In genomic region chr6:28430795-28431537, GRCm38 (mm10) we compare ENCODE assay signal across 19 mouse cellular contexts. TPM values are rescaled to one million over a fixed set of nuclear protein-coding genes. Genes with fewer than 3 reads are reported as not detected.
A peak's percentile ranks its signal among the peaks of the same experiment; 100 is the strongest.
DNase-seq lines count a peak whose midpoint lies in the region; ATAC-seq lines count a peak whose summit lies in the region.
"Had no signal": no experiment of that assay in that cellular context is flagged by ENCODE, and none has a peak within 500 bp of the region (broad histone marks: within the 10 kb centered on the region; RNA-seq: fewer than 3 reads in every experiment).

No protein-coding gene starts in this region.

- WGBS in liver, embryonic 16.5 days (ENCODE audit: insufficient replicate concordance) = 58% methylated on average over 10 of the region's 10 CpGs

- ATAC-seq in liver, embryonic 16.5 days (ENCODE audit: low read depth) = peak; percentile 76
- peak; percentile 39; the same call in 1 of the 2 replicates for ATAC-seq in megakaryocyte progenitor cell, adult 5-6 weeks (replicated peaks; ENCODE audit: poor library complexity)
- ATAC-seq: midbrain, embryonic 15.5 days had no signal

- no peak overlapping the region for H3K9ac ChIP-seq in liver, embryonic 16.5 days (ENCODE audit: low read depth, low read length)
- H3K9ac ChIP-seq: heart, embryonic 13.5 days; hindbrain, embryonic 13.5 days; limb, embryonic 12.5 days; midbrain, embryonic 15.5 days; neural tube, embryonic 13.5 days had no signal

- peak overlapping the region; percentile 33; the same call in 1 of the 2 replicates for H3K4me3 ChIP-seq in liver, embryonic 16.5 days (ENCODE audit: low read depth, low read length)
- H3K4me3 ChIP-seq: gastrocnemius, adult 2 months; heart, embryonic 13.5 days; hindbrain, embryonic 13.5 days; limb, embryonic 12.5 days; midbrain, embryonic 15.5 days; neural tube, embryonic 13.5 days had no signal

- DNase-seq in lung, adult 18-20 months = peak; percentile 39 to 53
- no peak for DNase-seq in lung, postnatal 25 days (ENCODE audit: low spot score)
- DNase-seq in c-Kit-positive CD71-positive TER-119-positive erythroid progenitor cells, embryonic 14.5 days (ENCODE audit: low spot score) = peak; percentile 55
- no peak for DNase-seq in left cerebral cortex, postnatal 4 days
- DNase-seq in urinary bladder, postnatal 25 days (ENCODE audit: low spot score) = no peak
- no peak for DNase-seq in frontal cortex, postnatal 36 days (ENCODE audit: low spot score in 2 of 2)
- DNase-seq: adrenal gland, postnatal 14 days; B cell, adult 2 months; cerebellum, adult 11-12 months; gastrocnemius, adult 2 months had no signal

- H3K36me3 ChIP-seq in liver, embryonic 16.5 days (ENCODE audit: control insufficient read depth, insufficient read depth) = peaks cover 13% of the 10 kb centered on the region
- H3K36me3 ChIP-seq: midbrain, embryonic 15.5 days had no signal

- intact Hi-C loops in left cerebral cortex, postnatal 4 days (cut with DNase I) = no loop called here

- no peaks in the 10 kb centered on the region for H3K27me3 ChIP-seq in liver, embryonic 16.5 days (ENCODE audit: control insufficient read depth, insufficient read depth, low read depth, low read length)
- H3K27me3 ChIP-seq: heart, embryonic 13.5 days; hindbrain, embryonic 13.5 days; limb, embryonic 12.5 days; midbrain, embryonic 15.5 days; neural tube, embryonic 13.5 days had no signal

- H3K9me3 ChIP-seq in liver, embryonic 16.5 days (replicated peaks; ENCODE audit: control insufficient read depth, low read length) = no peaks in the 10 kb centered on the region
- H3K9me3 ChIP-seq: heart, embryonic 13.5 days; hindbrain, embryonic 13.5 days; limb, embryonic 12.5 days; midbrain, embryonic 15.5 days; neural tube, embryonic 13.5 days had no signal

- H3K4me1 ChIP-seq in liver, embryonic 16.5 days (ENCODE audit: control insufficient read depth, low read depth, low read length) = peaks cover 12% of the 10 kb centered on the region
- H3K4me1 ChIP-seq: limb, embryonic 12.5 days had no signal

- H3K27ac ChIP-seq in liver, embryonic 16.5 days (ENCODE audit: low read length) = no peak overlapping the region
- H3K27ac ChIP-seq: gastrocnemius, adult 2 months; heart, embryonic 13.5 days; hindbrain, embryonic 13.5 days; kidney, postnatal 0 days; limb, embryonic 12.5 days; midbrain, embryonic 15.5 days; neural tube, embryonic 13.5 days had no signal

- peak overlapping the region; percentile 40; the same call in 1 of the 2 replicates for H3K4me2 ChIP-seq in liver, embryonic 16.5 days (ENCODE audit: low read depth, low read length)
- H3K4me2 ChIP-seq: heart, embryonic 13.5 days; hindbrain, embryonic 13.5 days; limb, embryonic 12.5 days; midbrain, embryonic 15.5 days; neural tube, embryonic 13.5 days had no signal

RNA-seq across cellular contexts. Expression of gene Gcc1, which starts 2.8 kb away (rescaled TPM):
- polyA plus RNA-seq in liver, embryonic 16.5 days (2015; fragmentation: Nextera tagmentation; extraction: Ambion mirVana) = 3.7 and 4.4 TPM in 2 replicates
- total RNA-seq in megakaryocyte progenitor cell, adult 5-6 weeks (2015) = 4.0 and 4.4 TPM in 2 replicates
- 9.5 and 10.2 TPM in 2 replicates for total RNA-seq in megakaryocyte progenitor cell, adult 5-6 weeks (2017)
- total RNA-seq in left cerebral cortex, postnatal 4 days (2021) = 10 to 100 TPM; 13.4 to 13.6 TPM

RNA-seq across cellular contexts. Expression of gene Fscn3, which starts 3.4 kb away (rescaled TPM):
- 0.33 and 0.35 TPM in 2 replicates for polyA plus RNA-seq in liver, embryonic 16.5 days (2015; fragmentation: Nextera tagmentation; extraction: Ambion mirVana)
- not detected in 2 replicates for total RNA-seq in megakaryocyte progenitor cell, adult 5-6 weeks (2015)
- total RNA-seq in megakaryocyte progenitor cell, adult 5-6 weeks (2017) = not detected in 2 replicates
- under 1 TPM in 1 of 2 experiments, not detected in 1; 0.36 TPM for total RNA-seq in left cerebral cortex, postnatal 4 days (2021)
- total RNA-seq: adrenal gland, postnatal 14 days; gastrocnemius, adult 2 months; layer of hippocampus, postnatal 14 days had no signal
- polyA plus RNA-seq: heart, embryonic 13.5 days; hindbrain, embryonic 13.5 days; kidney, postnatal 0 days; limb, embryonic 12.5 days; midbrain, embryonic 15.5 days; neural tube, embryonic 13.5 days had no signal

RNA-seq across cellular contexts. Expression of gene Arf5, which starts 7.6 kb away (rescaled TPM):
- polyA plus RNA-seq in liver, embryonic 16.5 days (2015; fragmentation: Nextera tagmentation; extraction: Ambion mirVana) = 372 TPM in 2 replicates
- 45.1 and 45.5 TPM in 2 replicates for total RNA-seq in megakaryocyte progenitor cell, adult 5-6 weeks (2015)
- total RNA-seq in megakaryocyte progenitor cell, adult 5-6 weeks (2017) = 44.2 and 45.2 TPM in 2 replicates
- total RNA-seq in left cerebral cortex, postnatal 4 days (2021) = 100 to 1,000 TPM; 349 to 350 TPM

RNA-seq across cellular contexts. Expression of gene Pax4, which starts 18.2 kb away (rescaled TPM):
- polyA plus RNA-seq in liver, embryonic 16.5 days (2015; fragmentation: Nextera tagmentation; extraction: Ambion mirVana) = not detected in 2 replicates
- not detected in 2 replicates for total RNA-seq in megakaryocyte progenitor cell, adult 5-6 weeks (2015)
- not detected in 2 replicates for total RNA-seq in megakaryocyte progenitor cell, adult 5-6 weeks (2017)
- total RNA-seq in left cerebral cortex, postnatal 4 days (2021) = not detected
- total RNA-seq: adrenal gland, postnatal 14 days; gastrocnemius, adult 2 months; layer of hippocampus, postnatal 14 days had no signal
- polyA plus RNA-seq: heart, embryonic 13.5 days; hindbrain, embryonic 13.5 days; kidney, postnatal 0 days; limb, embryonic 12.5 days; midbrain, embryonic 15.5 days; neural tube, embryonic 13.5 days had no signal

RNA-seq across cellular contexts. Expression of gene Zfp800, which starts 33.2 kb away (rescaled TPM):
- polyA plus RNA-seq in liver, embryonic 16.5 days (2015; fragmentation: Nextera tagmentation; extraction: Ambion mirVana) = 19.7 and 22.8 TPM in 2 replicates
- 63.6 and 64.3 TPM in 2 replicates for total RNA-seq in megakaryocyte progenitor cell, adult 5-6 weeks (2015)
- total RNA-seq in megakaryocyte progenitor cell, adult 5-6 weeks (2017) = 57.3 and 65.0 TPM in 2 replicates
- total RNA-seq in left cerebral cortex, postnatal 4 days (2021) = 10 to 100 TPM; 18.0 to 19.8 TPM

Comparison
In these comparisons a context has a peak if more than half of its experiments do, and no peak if none do; other contexts are left out.
1. DNase-seq: peak in lung, adult 18-20 months (2 of 2) and c-Kit-positive CD71-positive TER-119-positive erythroid progenitor cells, embryonic 14.5 days (single experiment); none in lung, postnatal 25 days (single experiment), left cerebral cortex, postnatal 4 days (single experiment), urinary bladder, postnatal 25 days (single experiment) and frontal cortex, postnatal 36 days (0 of 2).
2. RNA of gene Arf5, which starts 7.6 kb away (total RNA-seq): 349 to 350 TPM in left cerebral cortex, postnatal 4 days; 44.2 to 45.5 TPM in megakaryocyte progenitor cell, adult 5-6 weeks; every median in the first group is over 4 times any median in the second.